Mouse (Mus musculus): ENCODE measurements at regions not wholly inside any gene's neighbourhood (a gene's known extent, or its start where the extent isn't known, plus 50 kb on each side); places are given as distances from the start of the nearest gene placed in this dataset.

DNA sequence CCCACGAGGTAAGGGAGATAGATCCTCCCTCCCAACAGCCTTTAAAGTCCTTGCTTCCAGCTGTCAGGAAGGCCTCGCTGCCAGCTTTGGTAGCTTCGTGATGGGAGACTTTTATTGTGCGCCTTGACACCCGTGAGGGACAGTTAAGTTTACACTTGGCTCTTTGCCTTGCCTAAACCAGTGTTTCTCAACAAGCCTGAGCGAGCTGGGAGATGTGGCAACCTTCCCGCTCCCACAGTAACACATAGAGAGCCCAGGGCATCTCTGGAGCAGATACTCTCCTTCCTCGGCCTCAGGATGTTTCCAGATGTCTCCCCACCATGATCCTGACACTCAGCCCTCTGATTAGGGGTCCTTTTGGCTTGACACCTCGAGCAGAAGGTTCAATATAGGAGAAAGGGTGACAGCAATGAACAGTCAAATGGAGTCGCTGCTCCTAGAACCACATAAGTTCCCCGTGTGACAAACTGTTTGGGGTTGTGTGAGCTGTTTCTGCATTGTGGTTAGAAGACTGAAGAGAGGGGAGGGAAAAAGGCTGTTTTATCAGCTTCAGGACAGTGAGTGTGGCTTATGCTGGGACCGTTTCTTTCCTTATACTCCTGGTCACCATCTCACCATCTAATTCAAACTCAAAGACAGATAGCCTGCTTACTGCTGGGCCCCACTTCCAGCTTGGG is 129.1 kb upstream of the Rnaseh2b start:
- Histone ChIP-seq H3K4me3 (ENCODE audit: control insufficient read depth in 1 of 2, insufficient read depth in 1 of 2, low read depth in 2 of 2, low read length in 2 of 2) (no peak overlapping the region), H3K9ac (ENCODE audit: control insufficient read depth, low read depth, low read length, poor library complexity, severe bottlenecking) (no peak overlapping the region), H3K27ac (ENCODE audit: control insufficient read depth, low read depth, low read length) (no peak overlapping the region), H3K4me1 (ENCODE audit: control insufficient read depth in 1 of 2, insufficient read depth in 2 of 2, low read length in 2 of 2) (peaks cover 0 to 14% of the 10 kb centered on the region in 2 experiments; a peak in 1 of 4 replicates), H3K79me2 (ENCODE audit: control insufficient read depth, insufficient read depth, low read length, poor library complexity) (no peaks in the 10 kb centered on the region), H3K9me3 (replicated peaks; ENCODE audit: insufficient read depth, low read length) (no peaks in the 10 kb centered on the region), H3K36me3 (ENCODE audit: control insufficient read depth in 1 of 2, insufficient read depth in 2 of 2, low read length in 2 of 2) (no peaks in the 10 kb centered on the region), H3K27me3 (ENCODE audit: control insufficient read depth in 1 of 2, insufficient read depth in 2 of 2, low read length in 2 of 2) (no peaks in the 10 kb centered on the region)
- TF ChIP-seq KAT2A (conservative IDR thresholded peaks at IDR 0.05; ENCODE audit: low read depth, low read length) (no peak), ETS1 (IDR thresholded peaks at IDR 0.05; ENCODE audit: low read depth, low read length) (no peak), USF2 (IDR thresholded peaks at IDR 0.05; ENCODE audit: borderline replicate concordance in 1 of 2, insufficient read depth in 1 of 2, low read depth in 1 of 2, low read length in 2 of 2) (no peak), POLR2AphosphoS2 (IDR thresholded peaks at IDR 0.05; ENCODE audit: low read length) (no peak), MAZ (IDR thresholded peaks at IDR 0.05; ENCODE audit: low read depth, low read length) (no peak), POLR2A (IDR thresholded peaks at IDR 0.05; ENCODE audit: control insufficient read depth in 1 of 2, insufficient read depth in 1 of 2, low read depth in 1 of 2, low read length in 2 of 2, poor library complexity in 1 of 2) (no peak), MXI1 (IDR thresholded peaks at IDR 0.05; ENCODE audit: low read depth, low read length) (no peak)
- DNase-seq (ENCODE audit: low read depth, low spot score) = no peak

DNA sequence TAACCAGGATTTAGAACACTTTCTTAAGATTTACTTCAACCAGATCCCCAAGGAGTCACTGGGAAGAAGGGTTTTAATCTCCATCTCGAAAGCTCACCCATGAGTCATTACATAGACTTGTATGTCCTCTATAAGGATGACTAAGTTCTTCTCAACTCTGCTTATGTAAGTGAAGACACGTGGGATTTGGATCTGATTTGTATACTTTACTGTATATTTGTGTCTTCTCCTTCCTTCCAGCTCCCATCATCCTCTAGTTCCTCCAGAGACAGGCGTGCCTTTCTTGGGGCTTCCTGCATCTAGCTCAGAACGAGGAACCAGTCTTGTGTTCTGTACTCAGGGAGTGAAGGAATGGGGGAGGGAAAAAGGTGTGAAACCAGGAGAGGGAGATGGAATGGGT is 127.5 kb upstream of the Rnaseh2b start:
- Histone ChIP-seq H3K27me3 (ENCODE audit: control insufficient read depth in 1 of 2, insufficient read depth in 2 of 2, low read length in 2 of 2) (no peaks in the 10 kb centered on the region), H3K36me3 (ENCODE audit: control insufficient read depth in 1 of 2, insufficient read depth in 2 of 2, low read length in 2 of 2) (no peaks in the 10 kb centered on the region), H3K9me3 (replicated peaks; ENCODE audit: insufficient read depth, low read length) (no peaks in the 10 kb centered on the region), H3K4me1 (ENCODE audit: control insufficient read depth in 1 of 2, insufficient read depth in 2 of 2, low read length in 2 of 2) (peaks cover 0 to 18% of the 10 kb centered on the region in 2 experiments; a peak in 1 of 4 replicates), H3K4me3 (ENCODE audit: control insufficient read depth in 1 of 2, insufficient read depth in 1 of 2, low read depth in 2 of 2, low read length in 2 of 2) (no peak overlapping the region), H3K27ac (ENCODE audit: control insufficient read depth, low read depth, low read length) (no peak overlapping the region), H3K79me2 (ENCODE audit: control insufficient read depth, insufficient read depth, low read length, poor library complexity) (no peaks in the 10 kb centered on the region), H3K9ac (ENCODE audit: control insufficient read depth, low read depth, low read length, poor library complexity, severe bottlenecking) (no peak overlapping the region)
- DNase-seq (ENCODE audit: low read depth, low spot score) = no peak
- TF ChIP-seq TAL1 (IDR thresholded peaks at IDR 0.05; ENCODE audit: low read length) (no peak), E2F4 (IDR thresholded peaks at IDR 0.05; ENCODE audit: borderline replicate concordance, low read depth, low read length) (no peak), ZC3H11A (IDR thresholded peaks at IDR 0.05; ENCODE audit: low read depth, low read length) (no peak), POLR2AphosphoS2 (IDR thresholded peaks at IDR 0.05; ENCODE audit: low read length) (no peak), MAX (IDR thresholded peaks at IDR 0.05; ENCODE audit: low read length) (no peak), EP300 (IDR thresholded peaks at IDR 0.05; ENCODE audit: low read depth in 1 of 2, low read length in 2 of 2) (no peak), POLR2A (IDR thresholded peaks at IDR 0.05; ENCODE audit: control insufficient read depth in 1 of 2, insufficient read depth in 1 of 2, low read depth in 1 of 2, low read length in 2 of 2, poor library complexity in 1 of 2) (no peak), GABPA (IDR thresholded peaks at IDR 0.05; ENCODE audit: low read depth, low read length) (no peak)

DNA sequence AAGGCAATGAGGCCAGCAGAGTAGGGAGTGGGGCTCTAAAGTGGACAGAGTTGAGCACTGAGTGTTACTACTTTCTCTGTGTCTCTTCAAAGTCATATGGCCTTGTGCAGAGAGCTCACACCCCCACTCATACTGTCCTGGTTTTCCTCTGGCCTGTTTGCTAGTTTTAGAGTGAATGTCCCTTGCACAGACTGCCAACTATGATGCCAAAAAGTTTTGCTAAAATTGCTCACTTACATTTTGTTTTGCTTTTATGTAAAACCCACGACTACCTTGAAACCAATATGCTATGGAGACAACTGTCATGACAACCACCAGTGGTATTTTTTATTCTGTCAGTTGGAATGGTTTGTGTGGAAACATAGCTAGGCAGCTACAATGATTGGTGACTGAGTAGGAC is 126.4 kb upstream of the Rnaseh2b start:
- Histone ChIP-seq H3K36me3 (ENCODE audit: control insufficient read depth in 1 of 2, insufficient read depth in 2 of 2, low read length in 2 of 2) (no peaks in the 10 kb centered on the region), H3K9me3 (replicated peaks; ENCODE audit: insufficient read depth, low read length) (no peaks in the 10 kb centered on the region), H3K4me1 (ENCODE audit: control insufficient read depth in 1 of 2, insufficient read depth in 2 of 2, low read length in 2 of 2) (peaks cover 0 to 22% of the 10 kb centered on the region in 2 experiments; a peak in 1 of 4 replicates), H3K27ac (ENCODE audit: control insufficient read depth, low read depth, low read length) (no peak overlapping the region), H3K4me3 (ENCODE audit: control insufficient read depth in 1 of 2, insufficient read depth in 1 of 2, low read depth in 2 of 2, low read length in 2 of 2) (no peak overlapping the region; a peak in 1 of 4 replicates), H3K9ac (ENCODE audit: control insufficient read depth, low read depth, low read length, poor library complexity, severe bottlenecking) (no peak overlapping the region), H3K79me2 (ENCODE audit: control insufficient read depth, insufficient read depth, low read length, poor library complexity) (no peaks in the 10 kb centered on the region), H3K27me3 (ENCODE audit: control insufficient read depth in 1 of 2, insufficient read depth in 2 of 2, low read length in 2 of 2) (no peaks in the 10 kb centered on the region)
- no peak for DNase-seq (ENCODE audit: low read depth, low spot score)
- no peak for TF ChIP-seq HCFC1 (IDR thresholded peaks at IDR 0.05; ENCODE audit: low read depth, low read length)
- no peak for TF ChIP-seq UBTF (IDR thresholded peaks at IDR 0.05; ENCODE audit: borderline replicate concordance, insufficient read depth, low read depth, low read length)
- no peak for TF ChIP-seq EP300 (IDR thresholded peaks at IDR 0.05; ENCODE audit: low read depth in 1 of 2, low read length in 2 of 2)
- no peak for TF ChIP-seq POLR2AphosphoS2 (IDR thresholded peaks at IDR 0.05; ENCODE audit: low read length)
- TF ChIP-seq NRF1 (IDR thresholded peaks at IDR 0.05; ENCODE audit: insufficient read depth, low read depth, low read length, poor library complexity, severe bottlenecking) = no peak
- no peak for TF ChIP-seq BHLHE40 (IDR thresholded peaks at IDR 0.05; ENCODE audit: borderline replicate concordance, low read depth, low read length)
- TF ChIP-seq POLR2A (IDR thresholded peaks at IDR 0.05; ENCODE audit: control insufficient read depth in 1 of 2, insufficient read depth in 1 of 2, low read depth in 1 of 2, low read length in 2 of 2, poor library complexity in 1 of 2) = no peak
- TF ChIP-seq POLR2AphosphoS5 (IDR thresholded peaks at IDR 0.05; ENCODE audit: borderline replicate concordance, low read depth, low read length) = no peak
- TF ChIP-seq SIN3A (IDR thresholded peaks at IDR 0.05; ENCODE audit: low read length) = no peak
- TF ChIP-seq RAD21 (IDR thresholded peaks at IDR 0.05; ENCODE audit: low read depth, low read length) = no peak
- no peak for TF ChIP-seq MEF2A (IDR thresholded peaks at IDR 0.05; ENCODE audit: extremely low read depth, insufficient replicate concordance, low read depth, low read length, poor library complexity, severe bottlenecking)
- no peak for TF ChIP-seq KAT2A (conservative IDR thresholded peaks at IDR 0.05; ENCODE audit: low read depth, low read length)
- TF ChIP-seq ZMIZ1 (IDR thresholded peaks at IDR 0.05; ENCODE audit: low read depth, low read length) = no peak
- TF ChIP-seq MAFK (IDR thresholded peaks at IDR 0.05; ENCODE audit: borderline replicate concordance, low read depth, low read length) = no peak

Data from MEL (cell line).